ENCODE assay signal across 7 mouse cellular contexts in the genomic region with DNA sequence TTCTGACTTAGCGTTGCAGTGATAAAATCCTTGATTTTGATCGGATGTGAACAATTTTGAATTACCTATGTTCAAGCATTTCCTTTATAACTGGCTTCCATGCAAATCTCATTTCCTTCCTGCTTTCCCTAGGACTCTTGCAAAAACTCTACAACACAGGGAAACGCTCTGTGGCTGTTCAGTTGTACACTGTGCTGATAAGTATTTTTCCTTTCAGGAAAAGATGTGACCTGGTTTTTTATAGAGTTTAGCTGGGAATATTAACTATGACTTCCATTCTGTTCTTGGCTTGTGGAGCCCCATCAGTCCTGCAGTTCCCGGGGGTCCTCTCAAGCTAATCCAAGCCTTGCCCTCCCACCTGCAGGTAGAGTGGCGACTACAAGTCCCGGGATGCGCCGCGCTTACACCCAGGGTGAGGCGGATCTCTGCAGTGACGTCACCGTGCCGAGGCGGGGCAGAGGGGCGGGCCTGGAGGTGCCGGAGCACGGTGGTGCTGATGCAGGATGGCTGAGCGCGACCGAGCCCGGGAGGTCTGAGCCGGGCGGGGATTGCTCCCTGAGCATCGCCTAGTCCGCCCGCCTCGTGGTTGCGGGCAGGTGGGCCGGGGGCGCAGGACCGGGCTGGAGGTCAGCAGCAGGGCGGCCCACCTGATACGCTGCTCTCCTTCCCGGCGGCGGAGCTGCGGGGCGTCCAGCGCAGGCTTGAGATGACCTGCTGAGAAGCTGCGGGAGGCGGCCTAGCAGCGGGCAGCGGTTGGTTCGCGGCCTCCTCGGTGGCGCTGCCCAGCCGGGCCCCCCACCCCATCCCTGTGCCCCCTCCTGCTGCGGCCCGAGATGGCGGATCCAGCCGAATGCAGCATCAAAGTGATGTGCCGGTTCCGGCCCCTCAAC. TPM values are rescaled to one million over a fixed set of nuclear protein-coding genes. Genes with fewer than 3 reads are reported as not detected.
A peak's percentile ranks its signal among the peaks of the same experiment; 100 is the strongest.
DNase-seq lines count a peak whose midpoint lies in the region; ATAC-seq and TF ChIP-seq lines count a peak whose summit lies in the region.

TSS of gene Kif5c (plus strand) at position 470 of the 890 bp plus-strand sequence.

- DNase-seq in brain, adult 2 months (ENCODE audit: low read depth, low spot score), result peak; percentile 97
- DNase-seq in heart, embryonic 10.5 days (ENCODE audit: low spot score), result peak; percentile 93
- peak; percentile 85 for DNase-seq in kidney, adult 9 months
- DNase-seq in midbrain, embryonic 14.5 days, result peak; percentile 97
- DNase-seq in spleen, adult 12 weeks (ENCODE audit: low spot score), result peak; percentile 53

- peak; percentile 95 for ATAC-seq in limb, embryonic 12.5 days (ENCODE audit: insufficient number of reproducible peaks, insufficient read depth, low FRiP score, low TSS enrichment, low read depth)
- peak; percentile 97 for ATAC-seq in midbrain, embryonic 14.5 days (ENCODE audit: low FRiP score, low TSS enrichment)

- H3K4me3 ChIP-seq in embryonic fibroblast, embryonic 13.5 days (ENCODE audit: insufficient read depth, low read length), result peak within 1 kb of the TSS; percentile 60
- peak within 1 kb of the TSS; percentile 82 for H3K4me3 ChIP-seq in heart, embryonic 10.5 days
- H3K4me3 ChIP-seq in limb, embryonic 12.5 days (replicated peaks), result peak within 1 kb of the TSS; percentile 82
- peak within 1 kb of the TSS; percentile 98 for H3K4me3 ChIP-seq in midbrain, embryonic 14.5 days (replicated peaks; ENCODE audit: low read depth, low read length)

- WGBS in heart, embryonic 10.5 days, result 5% methylated on average over 54 of the region's 54 CpGs
- 5% methylated on average over 54 of the region's 54 CpGs for WGBS in limb, embryonic 12.5 days
- 5% methylated on average over 54 of the region's 54 CpGs for WGBS in midbrain, embryonic 14.5 days

- TF ChIP-seq POLR2A in embryonic fibroblast, embryonic 13.5 days (IDR thresholded peaks at IDR 0.05; ENCODE audit: low read depth, low read length), result peak; percentile 52; the same call in 1 of the 2 replicates

- H3K9ac ChIP-seq in limb, embryonic 12.5 days (replicated peaks), result peak within 1 kb of the TSS; percentile 72
- peak within 1 kb of the TSS; percentile 94 for H3K9ac ChIP-seq in midbrain, embryonic 14.5 days (replicated peaks; ENCODE audit: low read length)

- no peak for TF ChIP-seq CTCF in embryonic fibroblast, embryonic 13.5 days (IDR thresholded peaks at IDR 0.05; ENCODE audit: borderline replicate concordance, insufficient read depth, low read length)

- H3K27ac ChIP-seq in embryonic fibroblast, embryonic 13.5 days (ENCODE audit: insufficient read depth, low read length), result no peak within 1 kb of the TSS
- peak within 1 kb of the TSS; percentile 72 for H3K27ac ChIP-seq in heart, embryonic 10.5 days
- peak within 1 kb of the TSS; percentile 53; the same call in 1 of the 2 replicates for H3K27ac ChIP-seq in limb, embryonic 12.5 days
- peak within 1 kb of the TSS; percentile 93 for H3K27ac ChIP-seq in midbrain, embryonic 14.5 days (replicated peaks; ENCODE audit: low read depth, low read length)

- H3K4me2 ChIP-seq in limb, embryonic 12.5 days, result peak within 1 kb of the TSS; percentile 92
- H3K4me2 ChIP-seq in midbrain, embryonic 14.5 days (ENCODE audit: low read length), result peak within 1 kb of the TSS; percentile 56

- peaks cover 3% of the 10 kb centered on the region; the same call in 1 of the 2 replicates for H3K4me1 ChIP-seq in embryonic fibroblast, embryonic 13.5 days (ENCODE audit: control insufficient read depth, insufficient read depth, low read length)
- peaks cover 21% of the 10 kb centered on the region for H3K4me1 ChIP-seq in heart, embryonic 10.5 days
- peaks cover 15% of the 10 kb centered on the region for H3K4me1 ChIP-seq in limb, embryonic 12.5 days (replicated peaks)
- peaks cover 13% of the 10 kb centered on the region; the same call in 1 of the 2 replicates for H3K4me1 ChIP-seq in midbrain, embryonic 14.5 days (ENCODE audit: control insufficient read depth, insufficient read depth, low read length)

- peaks cover 23% of the 10 kb centered on the region for H3K27me3 ChIP-seq in heart, embryonic 10.5 days (ENCODE audit: insufficient read depth, poor library complexity, severe bottlenecking)
- H3K27me3 ChIP-seq in limb, embryonic 12.5 days, result no peaks in the 10 kb centered on the region
- no peaks in the 10 kb centered on the region for H3K27me3 ChIP-seq in midbrain, embryonic 14.5 days (ENCODE audit: control insufficient read depth, insufficient read depth, low read length)

- H3K36me3 ChIP-seq in heart, embryonic 10.5 days, result no peaks in the 10 kb centered on the region
- peaks cover 11% of the 10 kb centered on the region; the same call in 1 of the 2 replicates for H3K36me3 ChIP-seq in limb, embryonic 12.5 days
- peaks cover 6% of the 10 kb centered on the region; the same call in 1 of the 2 replicates for H3K36me3 ChIP-seq in midbrain, embryonic 14.5 days (ENCODE audit: control insufficient read depth, insufficient read depth, low read length)

- H3K9me3 ChIP-seq in heart, embryonic 10.5 days, result no peaks in the 10 kb centered on the region
- no peaks in the 10 kb centered on the region for H3K9me3 ChIP-seq in limb, embryonic 12.5 days
- no peaks in the 10 kb centered on the region for H3K9me3 ChIP-seq in midbrain, embryonic 14.5 days (ENCODE audit: control insufficient read depth, low read length)

RNA-seq across cellular contexts. Expression of gene Kif5c, which starts in this region (rescaled TPM):
- 5.2 and 8.6 TPM in 2 replicates for polyA plus RNA-seq in embryonic fibroblast, embryonic 13.5 days (2011; ENCODE audit: insufficient read length, low read depth, missing spikeins)
- 1.7 and 4.3 TPM in 2 replicates for polyA plus RNA-seq in heart, embryonic 10.5 days (2016; fragmentation: Nextera tagmentation; extraction: Ambion mirVana)
- polyA plus RNA-seq in limb, embryonic 12.5 days (2016; fragmentation: Nextera tagmentation; extraction: Ambion mirVana), result 13.2 and 15.0 TPM in 2 replicates
- polyA plus RNA-seq in midbrain, embryonic 14.5 days (2014; fragmentation: Nextera tagmentation; extraction: Ambion mirVana), result 221 and 251 TPM in 2 replicates

Comparison
In these comparisons a context has a peak if more than half of its experiments do, and no peak if none do; other contexts are left out.
1. RNA of gene Kif5c (polyA plus RNA-seq): 221 to 251 TPM in midbrain, embryonic 14.5 days; 13.2 to 15.0 TPM in limb, embryonic 12.5 days, 5.2 to 8.6 TPM in embryonic fibroblast, embryonic 13.5 days and 1.7 to 4.3 TPM in heart, embryonic 10.5 days; every median in the first group is over 10 times any median in the second.
2. Peak in every context shown above with its lines, with median percentiles within 50 percentile points of each other: DNase-seq and H3K4me3 ChIP-seq.